Mouse (Mus musculus) cerebellum, adult 11 months (tissue): ENCODE data around the gene Vti1a.

Experiments
- DNase-seq: peaks from one replicate; pipeline ENCODE4 v3.0.0; 2022

Vti1a gene

DNA sequence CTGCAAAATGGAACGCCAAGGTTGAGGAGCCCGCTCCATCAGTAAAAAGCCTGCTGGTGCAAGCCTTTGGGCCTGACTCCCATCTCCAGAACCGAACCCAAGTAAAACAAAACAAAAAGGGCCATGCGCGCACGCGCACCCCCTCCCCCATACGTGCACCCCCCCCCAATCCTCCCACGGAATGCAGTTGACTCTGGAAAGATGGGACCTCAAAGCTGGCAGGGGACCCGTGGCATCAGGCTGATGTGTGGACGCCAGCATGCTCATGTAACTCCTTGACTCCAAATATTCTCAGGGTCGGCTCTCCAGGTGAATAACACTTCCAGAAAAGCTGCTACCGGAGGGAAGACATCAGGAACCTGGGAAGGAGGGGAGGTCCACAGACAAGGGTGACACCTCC lies 327.8 kb downstream of the Vti1a start:
- DNase-seq: no peak

DNA sequence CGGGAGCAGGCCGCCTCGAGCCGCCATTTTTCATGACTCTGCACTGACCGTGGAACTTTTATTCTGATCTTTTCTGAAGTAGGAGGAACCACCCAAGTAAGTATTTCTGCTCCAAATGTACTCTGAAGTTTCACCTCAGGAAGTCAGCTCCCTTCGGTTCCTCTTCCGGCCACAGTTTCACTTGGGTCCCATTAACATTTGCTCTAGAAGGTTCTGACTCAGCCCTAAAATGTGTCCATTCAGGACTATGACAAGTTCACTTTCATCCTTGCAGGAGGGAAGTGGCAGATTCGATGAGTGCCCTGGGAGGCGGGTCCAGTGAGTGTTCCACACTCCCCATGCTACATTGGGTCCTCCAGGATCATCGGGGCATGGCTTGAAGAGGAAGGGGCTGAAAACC lies 333.3 kb downstream of the Vti1a start:
- DNase-seq: no peak

DNA sequence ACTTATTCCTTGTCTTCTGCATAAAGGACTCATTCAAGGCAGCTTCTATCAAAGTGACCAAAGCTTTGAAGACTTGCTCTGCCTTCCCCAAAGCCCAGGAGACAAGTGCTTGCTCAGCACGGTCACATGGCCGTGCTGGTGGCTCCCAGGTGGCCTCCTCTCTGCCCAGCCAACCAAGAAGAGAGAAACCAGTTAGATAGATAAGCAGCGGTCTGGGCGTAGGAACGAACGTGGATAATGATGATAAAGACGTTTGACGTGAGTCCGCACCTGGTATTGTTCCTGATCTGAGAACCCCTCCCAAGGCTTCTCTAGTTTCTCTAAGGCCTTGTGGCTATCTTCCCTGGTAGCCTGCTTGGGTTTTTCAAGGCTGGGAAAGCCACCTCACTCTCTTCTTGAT lies 334.9 kb downstream of the Vti1a start:
- DNase-seq: no peak

DNA sequence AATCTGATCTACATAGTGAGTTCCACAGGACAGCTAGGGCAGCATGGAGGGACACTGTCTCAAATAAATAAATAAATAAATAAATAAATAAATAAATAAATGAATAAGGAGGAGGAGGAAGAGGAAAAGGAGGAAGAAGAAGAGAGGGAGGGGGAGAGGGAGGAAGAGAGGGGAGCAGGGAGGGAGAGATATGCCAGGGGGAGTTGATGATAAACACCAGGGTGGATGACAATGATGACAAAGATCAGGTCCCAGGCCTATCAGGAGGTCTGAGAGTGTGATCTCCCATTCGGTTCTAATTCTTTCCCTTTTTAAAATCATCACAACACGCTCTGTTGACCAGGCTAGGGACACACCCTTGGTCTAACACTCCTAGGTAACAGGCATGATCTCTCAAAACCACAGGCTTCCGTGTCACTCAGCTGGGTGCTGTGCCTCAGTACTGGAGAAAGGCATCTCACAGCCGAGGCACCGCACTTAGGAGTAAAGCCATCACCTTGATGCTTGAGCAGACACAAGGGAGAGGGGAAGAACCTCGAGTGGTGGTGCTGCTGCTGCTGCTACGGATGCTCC lies 336.7 kb downstream of the Vti1a start:
- no peak for DNase-seq

DNA sequence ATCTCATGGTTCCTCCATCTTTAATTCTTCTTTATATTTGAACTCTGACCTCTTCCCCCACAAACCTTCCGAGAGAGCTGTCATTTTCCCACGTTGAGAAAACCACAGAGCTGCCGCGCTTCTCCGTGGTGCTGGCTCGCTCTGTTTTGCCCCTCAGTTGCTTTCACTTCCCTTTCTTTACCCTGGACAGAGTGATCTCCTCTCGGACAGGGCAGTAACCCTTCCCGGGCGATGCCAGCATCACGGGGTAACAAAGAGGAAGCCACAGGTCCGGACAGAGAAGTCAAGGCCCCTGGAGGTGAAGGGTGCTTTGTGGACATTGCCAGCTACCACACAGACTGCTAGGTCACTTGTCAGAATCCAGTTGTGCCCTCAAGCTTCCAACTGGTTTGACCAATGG lies 344.1 kb downstream of the Vti1a start:
- DNase-seq: no peak

DNA sequence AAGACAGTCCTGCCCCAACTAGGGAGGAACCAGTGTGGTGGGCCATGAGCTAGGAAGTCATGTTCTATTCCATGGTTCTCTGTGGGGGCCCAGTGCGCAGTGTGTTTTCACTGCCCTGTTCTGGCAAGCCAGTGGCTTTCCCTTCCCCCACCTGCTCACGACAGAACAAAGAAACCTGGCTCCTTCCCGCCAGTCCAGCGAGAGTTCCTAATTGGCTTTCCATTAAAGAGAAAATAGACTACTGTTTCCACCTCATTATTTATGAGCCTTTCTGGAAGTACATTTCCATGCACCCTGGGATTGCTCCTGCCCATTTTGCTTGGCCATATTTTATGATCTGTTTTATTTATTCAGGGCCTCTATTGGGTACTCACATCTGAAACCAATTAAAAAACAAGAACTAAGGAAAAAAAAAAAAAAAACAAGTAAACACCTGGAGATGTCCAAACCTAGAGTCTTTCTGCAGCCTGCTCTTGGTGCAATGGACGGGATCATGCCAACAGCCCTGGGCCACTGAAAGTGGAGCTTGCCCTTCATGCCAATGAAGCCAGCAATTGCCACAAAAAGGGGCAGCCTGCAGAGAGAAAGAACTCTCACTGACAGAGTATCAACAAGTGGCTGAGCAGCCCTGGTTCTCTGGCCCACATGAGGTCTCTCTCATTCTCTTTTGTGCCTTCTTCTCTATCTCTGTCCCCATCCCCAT lies 346.6 kb downstream of the Vti1a start:
- no peak for DNase-seq

DNA sequence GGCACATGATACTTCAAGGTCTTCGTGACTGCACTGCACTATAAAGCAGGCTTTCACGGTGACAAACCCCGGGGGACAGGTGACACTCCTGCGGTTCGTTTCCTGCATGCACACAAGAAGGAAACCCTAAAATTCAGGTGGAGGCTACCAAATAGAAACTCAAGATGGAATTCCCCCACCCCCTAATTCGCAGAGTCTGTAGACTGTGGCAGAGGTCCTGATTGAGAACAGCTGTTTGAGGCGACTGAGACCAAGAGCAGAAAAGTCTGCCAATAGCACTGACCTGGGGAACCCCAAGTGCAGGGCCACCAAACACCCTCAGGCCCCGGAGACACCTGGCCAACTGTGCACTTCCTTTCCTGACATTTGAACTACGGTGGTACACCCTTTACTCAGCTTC lies 351.7 kb downstream of the Vti1a start:
- no peak for DNase-seq

DNA sequence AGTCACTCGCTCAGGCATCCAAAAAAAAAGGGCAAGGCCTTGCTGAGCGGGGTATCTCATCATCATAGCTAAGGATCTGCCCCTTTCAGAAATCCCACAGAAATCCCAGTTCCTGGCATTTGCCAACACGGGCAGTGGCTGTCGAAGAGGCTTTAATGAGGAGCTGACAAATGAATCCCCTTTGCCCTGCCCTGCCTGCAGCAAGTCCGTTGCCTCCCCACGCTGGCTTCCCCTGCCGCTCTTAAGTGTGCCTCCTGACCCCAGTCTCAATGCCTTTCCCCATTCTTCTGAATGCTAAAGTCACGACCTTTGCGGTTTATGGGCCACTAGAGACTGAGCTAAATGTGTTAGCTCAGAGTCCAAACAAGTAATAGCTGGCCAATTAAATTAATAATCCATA lies 352.8 kb downstream of the Vti1a start:
- no peak for DNase-seq
